Mouse (Mus musculus) regulatory T cell (primary cell): ENCODE data around the gene Ddx59.

Source experiments
- in situ Hi-C: fragments of 300-600 bp; cut with MboI, MseI; formaldehyde crosslinking; loops from one replicate; pipeline ENCODE4 v1.15.1; 2025; ENCODE audit warnings: high pct_unique_total_duplicates

The Ddx59 gene

DNA sequence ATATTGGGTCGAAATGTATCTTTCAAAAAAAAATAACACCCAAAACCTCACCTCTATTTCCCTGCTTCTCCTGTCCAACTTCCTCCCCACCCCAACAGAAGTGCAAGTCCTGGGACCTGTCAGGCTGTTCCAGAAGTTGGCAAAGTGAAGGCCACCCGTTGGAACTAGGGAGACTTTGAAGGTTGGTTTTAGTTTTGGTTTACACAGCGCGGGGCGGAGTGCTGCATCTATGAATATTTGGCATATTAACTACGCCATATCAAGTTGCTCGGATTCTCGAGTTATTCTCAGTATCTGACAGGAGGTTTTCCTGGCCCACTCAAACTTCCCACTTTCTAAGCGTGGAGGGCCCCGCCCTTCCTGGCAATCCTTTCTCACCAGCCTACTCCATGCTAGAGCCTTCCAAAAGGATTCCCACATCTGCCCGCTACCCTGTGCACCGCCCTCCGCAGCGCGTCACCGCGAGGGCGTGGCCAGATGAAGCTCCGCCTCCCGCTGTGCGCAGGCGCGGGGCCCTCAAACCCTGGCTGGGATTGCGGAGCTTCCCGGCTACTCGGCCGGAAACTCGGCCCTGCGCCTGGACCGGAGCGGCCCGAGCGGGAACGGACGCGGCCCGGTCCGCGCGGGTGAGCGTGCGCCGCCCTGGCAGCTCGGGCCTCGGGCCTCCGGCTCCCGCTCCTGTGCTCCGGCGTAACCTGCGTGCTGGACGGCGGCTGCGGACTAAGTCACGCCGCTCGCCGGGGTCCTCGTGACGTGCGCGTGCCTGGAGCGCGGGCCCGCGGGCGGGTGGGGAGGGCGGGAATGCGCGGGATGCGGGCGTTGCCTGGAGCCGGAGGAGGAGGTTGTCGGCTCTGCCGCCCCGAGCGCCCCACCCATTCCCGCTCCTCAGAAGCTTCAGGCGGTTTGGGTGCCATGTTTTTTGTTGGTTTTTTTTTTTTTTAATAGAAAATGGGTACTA lies at the start of gene Ddx59:
TSS of gene Ddx59 (plus strand) at position 474 of the 958 bp plus-strand sequence.
- in situ Hi-C loops = loop anchor here (5.0 kb wide), 1 partner anchor 68 kb away; the partner anchor contains the start of gene Camsap2

DNA sequence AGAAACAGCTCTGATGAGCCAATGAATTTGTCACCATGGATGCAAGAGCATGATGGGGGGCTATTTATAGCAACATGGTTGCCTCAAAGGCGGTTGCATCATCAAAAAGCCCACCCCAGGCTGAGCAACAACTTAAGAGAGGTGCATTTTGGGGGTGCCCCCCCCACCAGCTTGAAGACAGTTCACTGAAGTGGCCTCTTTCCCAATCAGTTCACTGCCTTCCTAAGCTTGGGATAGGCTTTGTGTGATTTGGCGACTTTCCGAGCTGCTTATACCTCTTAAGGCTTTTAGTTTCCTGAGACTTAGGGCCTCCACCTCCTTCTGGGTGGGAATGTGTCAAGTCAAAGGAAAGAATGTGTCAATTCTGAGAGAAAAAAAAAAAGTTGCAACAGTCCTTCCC lies 49.1 kb upstream of the Ddx59 start:
- in situ Hi-C loops = no loop called here

DNA sequence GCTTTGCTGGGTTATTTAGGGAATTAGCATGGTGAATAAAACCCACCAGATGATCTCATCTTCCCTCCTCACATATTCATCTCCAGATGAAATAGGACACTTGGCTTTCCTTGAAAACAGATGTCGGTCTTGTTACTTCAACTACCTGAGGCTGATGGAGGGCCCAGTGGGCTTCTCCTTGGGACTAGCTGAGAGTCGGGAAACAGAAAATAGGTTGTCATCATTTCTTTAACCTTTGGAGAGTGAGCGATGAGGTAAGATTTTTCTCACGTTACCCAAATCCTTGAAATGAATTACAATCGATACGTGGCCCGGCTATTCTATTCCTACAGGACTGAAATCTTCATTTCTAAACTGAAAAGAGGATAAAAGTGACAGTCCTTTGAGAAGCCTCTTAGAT lies 35.8 kb upstream of the Ddx59 start:
- in situ Hi-C loops = no loop called here

DNA sequence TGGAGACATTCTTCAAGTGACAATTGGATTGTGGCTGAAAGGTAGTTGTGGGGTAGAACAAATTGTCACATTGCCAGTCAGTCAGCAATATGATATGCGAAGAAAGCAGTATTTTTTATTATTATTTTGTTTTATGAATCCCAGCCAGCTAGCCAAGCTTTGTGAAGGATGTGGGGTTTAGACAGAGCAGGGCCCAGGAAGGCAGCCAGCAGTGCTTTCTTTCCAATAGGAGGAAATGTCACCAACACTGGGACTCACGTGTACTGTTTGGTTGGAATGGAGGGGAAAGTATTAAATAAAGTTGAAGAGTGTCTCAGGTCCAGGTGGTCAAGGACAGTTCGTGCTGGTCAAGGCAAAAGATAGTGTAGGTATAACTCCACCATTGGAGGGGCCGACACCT lies 34.9 kb upstream of the Ddx59 start:
- in situ Hi-C loops = no loop called here

DNA sequence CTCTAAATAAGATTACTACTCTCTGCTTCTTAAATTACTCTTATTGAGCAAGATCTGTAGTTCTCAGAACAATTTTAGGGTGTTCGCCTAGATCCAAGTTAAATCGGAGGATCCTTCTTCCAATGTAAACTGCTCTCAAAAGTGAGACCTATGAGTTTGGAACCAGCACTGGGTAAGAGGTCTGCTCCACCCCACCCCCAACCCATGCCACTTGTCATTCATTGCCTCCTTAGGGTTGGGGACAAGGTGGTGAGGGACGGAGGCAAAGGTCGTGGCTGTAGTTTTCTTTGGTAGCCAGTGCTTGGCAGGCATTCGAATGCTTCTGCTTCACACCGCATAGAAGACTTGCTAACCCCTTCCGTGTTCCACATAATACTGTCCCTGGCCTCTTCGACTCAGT lies 34.5 kb upstream of the Ddx59 start:
- in situ Hi-C loops = no loop called here

DNA sequence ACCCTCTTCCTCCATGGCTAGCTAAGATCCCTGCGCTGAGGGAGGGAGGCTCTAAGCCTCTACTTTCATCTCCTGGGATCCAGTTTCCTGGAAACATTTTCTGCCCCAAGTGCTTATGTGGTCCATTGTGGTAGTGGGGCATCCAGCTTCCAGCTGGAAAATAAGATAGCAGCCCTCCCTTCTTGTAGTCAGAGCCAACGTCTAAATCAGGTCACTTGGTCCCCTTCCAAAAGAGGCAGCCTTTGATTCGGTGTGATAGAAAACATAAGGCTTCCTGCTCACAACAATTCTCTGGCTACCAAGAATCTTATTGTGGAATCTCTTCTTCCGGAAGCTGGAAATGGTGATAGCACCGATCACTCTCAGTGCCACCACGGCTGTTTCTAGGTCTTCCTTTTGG lies 33.9 kb upstream of the Ddx59 start:
- in situ Hi-C loops = no loop called here

DNA sequence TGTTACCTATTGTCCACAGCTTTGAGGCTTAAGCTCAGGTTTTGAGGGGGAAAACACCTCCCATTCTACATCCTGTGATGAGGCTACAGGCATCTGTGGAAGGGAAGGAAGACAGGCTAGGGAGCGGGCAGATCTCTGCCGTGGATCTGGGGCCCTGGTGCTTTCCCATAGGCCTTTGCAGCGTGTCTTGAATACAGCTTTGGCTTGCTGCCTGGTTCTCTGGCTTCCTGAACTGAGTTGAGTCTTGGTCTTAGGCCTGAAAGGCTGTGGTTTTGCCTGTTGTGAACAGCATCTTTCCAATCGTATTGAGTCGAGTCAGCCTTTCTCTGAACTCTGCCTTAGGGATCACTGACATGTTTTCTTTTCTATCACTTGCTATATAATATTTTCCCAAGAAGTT lies 33.5 kb upstream of the Ddx59 start:
- in situ Hi-C loops = no loop called here

DNA sequence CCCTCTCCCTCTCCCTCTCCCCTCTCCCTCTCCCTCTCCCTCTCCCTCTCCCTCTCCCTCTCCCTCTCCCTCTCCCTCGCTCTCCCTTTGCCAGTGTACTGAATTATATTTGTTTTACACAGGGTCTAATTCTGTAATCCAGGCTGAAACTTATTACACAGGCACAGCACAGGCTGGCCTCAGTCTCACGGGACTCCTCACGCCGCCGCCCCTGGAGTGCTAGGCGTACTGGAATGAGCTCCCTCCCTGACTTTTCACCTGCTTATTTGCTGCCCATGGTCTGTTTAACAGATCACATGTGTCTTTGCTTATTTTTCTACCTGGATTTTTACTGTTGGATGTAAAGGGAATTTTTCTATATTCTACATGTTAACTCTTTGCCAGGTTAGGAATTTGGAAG lies 28.2 kb upstream of the Ddx59 start:
- in situ Hi-C loops = no loop called here

DNA sequence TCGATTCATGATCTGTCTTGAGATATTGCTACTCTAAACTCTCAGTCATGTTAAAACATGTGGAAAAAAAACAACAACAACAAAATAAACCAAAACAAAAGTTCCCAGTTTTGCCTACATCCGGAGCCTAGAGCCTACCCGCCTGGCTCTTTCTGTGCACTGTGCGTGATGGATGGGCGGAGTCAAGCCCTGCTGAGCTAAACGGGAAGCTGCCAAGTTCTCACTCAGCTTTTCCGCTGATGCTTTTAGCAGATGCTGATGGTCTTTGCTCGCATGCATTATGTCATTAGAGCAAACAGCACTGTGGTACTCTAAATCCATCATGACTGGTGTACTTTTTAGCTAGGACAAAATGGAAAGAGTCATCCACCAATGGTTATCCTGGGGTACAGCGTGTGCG lies 20.6 kb upstream of the Ddx59 start:
- in situ Hi-C loops = no loop called here

DNA sequence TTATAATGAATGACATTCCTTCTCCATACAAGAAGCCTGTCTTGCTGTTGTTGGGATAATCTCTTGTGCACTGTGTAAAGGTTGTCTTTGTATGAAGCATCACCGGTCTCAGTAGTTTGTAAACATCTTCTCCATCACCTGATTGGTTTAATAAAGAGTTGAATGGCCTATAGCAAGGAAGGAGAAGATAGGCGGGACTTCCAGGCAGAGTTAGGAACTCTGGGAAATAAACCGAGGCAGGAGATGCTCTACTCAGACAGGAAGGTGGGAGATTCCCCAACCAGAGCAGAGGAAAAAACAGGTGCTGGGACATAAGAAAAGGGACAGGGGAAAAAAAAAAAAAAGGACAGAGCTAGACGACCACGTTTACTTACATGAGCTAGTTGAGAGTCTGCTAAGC lies 20.0 kb upstream of the Ddx59 start:
- in situ Hi-C loops = no loop called here

DNA sequence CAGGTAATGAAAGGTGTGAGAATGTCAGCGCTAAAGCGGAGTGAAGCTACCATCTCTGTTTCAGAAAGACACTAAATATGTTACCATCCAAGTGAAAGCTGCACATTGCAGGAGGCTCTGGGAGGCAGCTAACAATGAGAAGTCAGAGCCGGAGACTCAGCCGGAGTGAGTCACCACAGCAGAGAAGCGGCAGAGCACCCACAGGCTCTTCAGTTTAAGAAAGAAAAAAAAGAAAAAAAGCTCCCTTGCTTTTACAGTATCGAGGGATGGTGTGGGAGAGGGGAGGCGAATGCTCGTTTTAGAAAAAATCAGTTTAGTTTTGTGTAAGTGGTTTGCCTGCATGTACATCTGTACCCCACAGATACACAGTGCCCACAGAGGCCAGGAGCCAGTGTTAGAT lies 13.8 kb upstream of the Ddx59 start:
- in situ Hi-C loops = no loop called here

DNA sequence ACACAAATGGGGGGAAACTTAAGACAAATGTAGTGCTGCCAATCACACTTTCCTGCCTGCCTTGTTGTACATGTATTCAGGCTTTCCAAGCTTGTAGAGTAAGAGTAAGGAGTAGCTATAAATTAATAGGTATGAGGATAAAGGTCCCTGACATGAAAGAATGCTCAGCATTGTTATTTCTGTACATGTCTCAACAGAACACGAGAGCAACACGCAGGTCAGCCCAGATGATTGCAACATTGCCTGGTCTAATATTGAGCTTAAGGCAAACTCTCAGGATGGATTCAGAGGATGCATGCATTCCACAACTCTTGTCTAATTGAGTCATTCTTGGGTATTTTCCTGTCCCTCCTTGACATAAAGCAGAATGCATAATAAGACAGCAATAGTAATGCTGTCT lies 5.4 kb upstream of the Ddx59 start:
- in situ Hi-C loops = loop anchor here (5.0 kb wide), 1 partner anchor 62 kb away; the partner anchor contains the start of gene Camsap2

DNA sequence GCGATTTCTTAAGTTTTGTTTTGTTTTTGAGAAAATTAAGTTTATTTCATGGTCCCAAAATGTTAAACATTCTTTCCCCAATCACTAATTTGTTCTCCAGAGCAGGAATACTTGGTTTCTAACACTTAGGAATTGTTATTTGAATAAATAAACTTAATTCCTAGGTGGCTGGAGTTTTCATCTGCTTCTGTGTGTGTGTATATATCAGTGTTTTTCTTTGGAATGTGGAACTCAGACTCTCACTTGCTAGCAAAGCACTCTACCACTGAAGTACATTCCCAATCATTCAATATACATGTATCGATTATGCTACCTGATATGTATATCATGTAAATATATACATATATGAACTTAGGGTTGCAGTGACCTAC lies 670 bp downstream of the Ddx59 start:
- in situ Hi-C loops = no loop called here

DNA sequence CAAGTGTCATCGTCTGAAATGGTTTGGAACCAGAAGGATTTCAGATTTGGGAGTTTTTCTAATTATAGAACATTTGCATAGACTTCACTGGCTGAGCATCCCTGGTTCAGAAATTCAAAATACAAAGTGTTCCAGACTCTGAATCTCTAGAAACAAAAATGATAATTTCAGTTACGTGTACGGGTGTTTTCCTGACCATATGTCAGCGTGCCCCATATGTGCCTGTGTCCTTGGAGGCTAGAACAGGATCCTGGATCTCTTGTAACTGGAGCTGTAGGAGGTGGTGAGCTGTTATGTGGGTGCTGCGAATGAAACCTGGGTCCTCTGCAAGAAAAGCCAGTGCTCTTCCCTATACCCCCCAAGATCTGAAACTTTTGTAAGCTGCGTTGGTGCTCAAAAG lies 3.3 kb downstream of the Ddx59 start:
- in situ Hi-C loops = no loop called here

DNA sequence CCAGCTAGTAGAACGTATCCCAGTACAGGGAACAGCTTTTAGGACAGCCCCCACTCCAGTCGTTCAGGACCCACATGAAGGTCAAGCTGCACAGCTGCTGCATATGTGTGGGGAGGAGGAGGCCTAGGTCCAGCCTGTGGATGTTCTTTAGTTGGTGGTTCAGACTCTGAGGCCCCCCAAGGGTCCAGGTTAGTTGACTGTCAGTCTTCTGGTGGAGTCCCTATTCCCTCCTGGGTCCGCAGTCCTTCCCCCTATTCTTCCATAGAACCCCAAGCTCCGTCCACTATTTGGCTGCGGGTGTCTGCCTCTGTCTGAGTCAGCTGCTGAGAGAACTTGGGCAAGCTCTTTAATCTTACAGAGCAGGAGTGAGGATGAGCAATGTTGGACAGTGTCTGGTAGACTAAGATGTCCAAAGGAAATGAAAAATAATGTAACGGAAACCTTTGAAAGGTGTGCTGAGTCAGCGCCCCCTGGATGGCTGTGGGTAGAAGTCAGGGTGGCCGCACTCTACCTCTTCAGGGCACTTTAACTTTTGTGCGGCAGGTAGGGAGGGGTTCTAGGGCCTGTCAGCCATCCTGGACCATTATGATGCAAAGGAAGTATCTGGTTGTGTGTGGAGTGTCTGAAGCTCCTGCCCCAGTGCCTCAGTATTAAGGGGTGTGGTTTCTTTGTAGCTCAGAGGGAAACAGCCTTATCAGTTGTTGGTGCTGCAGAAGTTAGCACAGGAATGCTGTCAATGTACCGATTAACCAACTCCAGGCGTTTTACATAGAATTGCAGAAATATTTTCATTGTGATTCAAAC lies 12.3 kb downstream of the Ddx59 start:
- in situ Hi-C loops = no loop called here

DNA sequence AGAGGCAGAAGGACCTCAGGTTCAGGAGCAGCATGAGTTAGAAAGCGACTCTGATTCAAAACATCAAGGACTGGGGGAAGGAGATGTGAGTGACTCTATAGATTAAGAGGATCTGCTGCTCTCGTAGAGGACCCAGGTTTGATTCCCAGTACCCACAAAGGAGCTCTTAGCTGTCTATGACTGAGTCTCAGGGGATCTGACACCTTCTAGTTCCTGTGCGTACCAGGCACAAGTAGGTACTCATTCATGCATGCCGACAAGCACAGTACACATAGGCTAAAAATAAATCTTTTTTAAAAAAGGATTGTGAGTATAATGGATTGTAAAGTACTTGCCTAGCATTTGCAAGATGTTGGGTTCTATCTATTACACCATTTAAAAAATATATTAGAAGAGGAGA lies 13.9 kb downstream of the Ddx59 start:
- in situ Hi-C loops = no loop called here

DNA sequence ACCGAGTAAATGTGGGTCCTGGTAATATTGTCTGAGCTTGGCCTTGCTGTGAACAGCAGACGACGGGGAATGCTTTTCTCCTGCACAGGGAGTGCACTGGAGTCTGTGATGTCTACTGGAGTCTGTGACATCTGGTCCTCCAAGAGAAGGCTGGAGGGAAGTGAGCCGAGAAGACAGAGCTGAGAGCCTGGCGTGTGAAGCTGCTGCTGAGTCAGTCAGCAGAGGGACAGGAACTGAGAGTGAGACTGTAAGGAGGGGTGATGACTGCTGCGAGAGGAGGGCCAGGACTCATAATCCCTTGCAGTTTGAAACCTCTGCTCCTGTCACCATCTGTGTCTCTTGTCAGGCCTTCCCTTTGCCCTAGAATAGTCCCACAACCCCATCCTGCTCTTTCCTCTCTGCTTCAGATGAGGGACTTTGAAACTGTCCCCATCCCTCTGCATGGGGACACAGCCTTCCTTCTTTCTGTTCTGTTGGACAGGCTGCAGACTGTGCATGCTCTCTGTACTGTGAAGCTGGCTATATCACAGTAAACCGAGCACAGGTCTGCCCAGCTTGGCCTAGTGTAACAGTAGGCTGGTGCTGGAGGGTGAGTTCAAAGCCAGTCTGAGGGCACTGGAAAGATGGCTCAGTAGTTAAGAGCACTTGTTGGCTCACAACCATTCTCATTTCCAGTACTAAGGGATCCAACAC lies 15.2 kb downstream of the Ddx59 start:
- in situ Hi-C loops = no loop called here

DNA sequence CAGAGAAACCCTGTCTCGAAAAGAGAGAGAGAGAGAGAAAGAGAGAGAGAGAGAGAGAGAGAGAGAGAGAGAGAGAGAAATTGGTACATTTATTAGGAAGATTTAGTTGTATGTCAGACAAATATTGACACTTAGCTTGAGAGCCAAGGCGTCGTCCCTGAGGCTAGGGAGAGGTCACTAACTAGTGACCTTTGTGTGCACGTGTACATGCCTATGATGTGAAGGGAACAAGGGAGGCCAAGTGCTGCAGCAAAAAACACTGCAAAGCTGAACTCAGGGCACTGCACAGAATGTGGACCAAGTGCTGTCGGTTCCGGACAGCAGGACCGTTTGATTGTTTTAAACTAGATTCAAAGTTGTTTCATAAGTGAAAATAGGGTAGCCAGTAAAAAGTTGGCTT lies 25.7 kb downstream of the Ddx59 start:
- in situ Hi-C loops = no loop called here

DNA sequence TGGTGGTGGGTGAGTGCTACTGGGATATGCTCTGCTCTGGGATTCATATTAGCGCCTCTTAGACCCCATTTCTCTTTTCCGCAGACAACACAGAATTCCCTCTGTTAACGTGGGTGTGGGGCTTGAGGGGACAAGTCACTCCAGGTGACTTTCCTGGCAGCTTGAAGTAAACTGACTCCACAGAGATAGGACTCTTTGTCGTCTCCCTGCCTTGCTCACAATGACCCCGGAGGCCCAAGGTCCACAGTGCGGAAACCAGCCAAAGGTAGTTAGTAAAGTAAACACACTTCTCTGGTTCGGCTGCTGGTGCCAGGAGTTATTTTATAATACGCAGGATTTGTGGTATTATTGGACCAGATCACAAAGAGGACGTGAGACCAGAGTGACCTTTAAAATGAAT lies 27.7 kb downstream of the Ddx59 start:
- in situ Hi-C loops = no loop called here

DNA sequence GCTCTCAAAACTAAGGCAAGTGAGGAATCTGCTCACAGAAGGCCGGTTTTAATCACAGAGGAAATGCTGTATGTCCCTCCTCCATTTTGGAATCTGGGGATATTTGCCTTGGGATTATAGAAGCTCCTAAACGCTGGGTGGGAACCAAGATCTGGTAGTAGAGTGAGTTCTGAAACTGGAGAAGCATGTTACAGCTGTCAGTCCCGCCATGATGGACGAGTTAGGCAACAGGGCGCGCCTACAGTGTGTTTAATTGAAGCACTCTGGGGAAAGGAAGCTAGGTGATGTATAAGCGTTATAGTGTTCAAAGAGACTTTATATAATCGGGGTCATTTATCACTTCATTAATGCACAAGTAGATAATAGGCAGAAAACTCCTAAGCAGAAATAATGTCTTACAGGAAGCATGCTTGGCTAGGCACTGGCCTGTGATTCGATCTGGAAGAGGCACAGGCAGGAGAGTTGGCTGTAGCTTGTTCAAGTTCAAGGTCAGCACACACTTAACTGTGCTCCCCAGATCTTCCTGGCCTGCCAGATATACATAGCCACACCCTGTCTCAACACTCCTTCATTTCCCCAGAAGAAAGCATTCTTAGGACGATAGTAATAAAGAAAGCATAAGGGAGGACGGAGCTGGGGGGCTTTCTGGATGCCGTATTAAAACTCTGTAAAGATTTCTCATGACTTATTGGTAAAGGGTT lies 29.6 kb downstream of the Ddx59 start:
- in situ Hi-C loops = no loop called here

DNA sequence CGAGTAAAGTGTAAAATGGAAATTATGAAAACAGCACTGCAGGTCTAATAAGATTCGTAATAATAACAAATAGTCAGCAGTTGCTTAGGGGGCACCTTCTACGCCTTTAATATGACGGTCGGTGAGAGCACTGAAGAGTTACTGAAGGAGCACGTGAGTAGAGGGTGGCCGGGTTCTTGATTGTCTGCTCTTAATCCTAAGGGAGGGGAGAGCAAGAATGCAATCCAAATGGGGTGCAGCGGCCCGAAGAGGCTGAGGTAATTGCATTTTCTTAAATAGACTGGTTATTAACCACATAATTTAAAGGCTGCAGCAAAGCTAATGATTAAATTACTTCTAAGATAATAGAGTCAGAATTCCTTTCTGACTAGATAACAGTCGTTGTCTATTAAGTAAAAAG lies 31.9 kb downstream of the Ddx59 start:
- in situ Hi-C loops = no loop called here

DNA sequence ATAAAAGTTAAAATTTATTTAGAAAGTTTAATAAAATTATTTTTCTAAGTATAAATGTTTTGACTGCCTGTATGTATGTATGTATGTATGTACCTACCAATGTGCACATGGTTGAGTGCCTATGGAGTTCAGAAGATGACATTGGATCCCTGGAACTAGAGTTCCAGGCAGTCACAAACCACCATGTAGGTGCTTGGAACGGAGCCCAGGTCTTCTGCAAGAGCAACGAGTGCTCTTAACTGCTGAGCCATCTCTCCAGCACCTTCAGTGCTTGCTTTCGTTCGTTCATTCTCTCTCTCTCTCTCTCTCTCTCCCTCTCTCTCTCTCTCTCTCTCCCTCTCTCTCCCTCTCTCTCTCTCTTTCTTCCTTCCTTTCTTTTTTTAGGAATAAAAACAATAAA lies 32.3 kb downstream of the Ddx59 start:
- in situ Hi-C loops = no loop called here
